Mouse (Mus musculus) liver, postnatal 0 days (tissue): Measurements from ENCODE around the gene Maff. TPM values are rescaled to one million over a fixed set of nuclear protein-coding genes. Genes with fewer than 3 reads are reported as not detected.

Experiments used
- ATAC-seq: fragments of 200-750 bp; cut with Nextera tagmentation; 2 replicates; pipeline ENCODE4 v1.8.0; 2017; ENCODE audit warnings: mild to moderate bottlenecking, moderate library complexity
- DNase-seq: peaks from one replicate; pipeline ENCODE4 v3.0.0-alpha.2; 2016
- H3K27ac ChIP-seq: fragments of 300-500 bp; sonication (generic); 2 replicates; pipeline ENCODE4 v1.5.1; 2014; ENCODE audit warnings: antibody characterized with exemption, moderate library complexity, mild to moderate bottlenecking, low read depth
- H3K27me3 ChIP-seq: fragments of 300-500 bp; sonication (generic); 2 replicates; pipeline ENCODE4 v1.6.1; 2014; ENCODE audit warnings: low read length, control low read depth, mixed read lengths; ENCODE audit not compliant: insufficient read depth
- H3K36me3 ChIP-seq: fragments of 300-500 bp; sonication (generic); replicated peaks from 2 replicates; pipeline ENCODE4 v1.6.1; 2014; ENCODE audit warnings: mild to moderate bottlenecking, control low read depth, low read length, moderate library complexity, mixed read lengths; ENCODE audit not compliant: insufficient read depth
- H3K4me1 ChIP-seq: fragments of 300-500 bp; sonication (generic); 2 replicates; pipeline ENCODE4 v1.6.1; 2014; ENCODE audit warnings: antibody characterized with exemption, mild to moderate bottlenecking, control low read depth; ENCODE audit not compliant: insufficient read depth
- H3K4me2 ChIP-seq: fragments of 300-500 bp; sonication (generic); 2 replicates; pipeline ENCODE4 v1.6.1; 2014; ENCODE audit warnings: low read depth, mild to moderate bottlenecking, low read length, moderate library complexity, mixed read lengths
- H3K4me3 ChIP-seq: fragments of 300-500 bp; sonication (generic); 2 replicates; pipeline ENCODE4 v1.5.1; 2014; ENCODE audit warnings: low read depth, low read length
- H3K9ac ChIP-seq: fragments of 300-500 bp; sonication (generic); replicated peaks from 2 replicates; pipeline ENCODE4 v1.6.1; 2014; ENCODE audit warnings: mild to moderate bottlenecking, moderate library complexity
- H3K9me3 ChIP-seq: fragments of 300-500 bp; sonication (generic); 2 replicates; pipeline ENCODE4 v1.6.1; 2016; ENCODE audit warnings: mild to moderate bottlenecking, control low read depth, low read length, mixed read lengths
- CTCF ChIP-seq: sonication (generic); IDR thresholded peaks from 2 replicates; pipeline ENCODE4 v1.5.1; 2016; ENCODE audit warnings: antibody characterized with exemption, low read depth
- EP300 ChIP-seq: IDR thresholded peaks from 2 replicates; pipeline ENCODE4 v1.6.1; 2016; ENCODE audit warnings: antibody characterized with exemption, low read depth, mild to moderate bottlenecking
- WGBS: fragments of 180-500 bp; shearing (Covaris S2); extraction: QIAGEN DNeasy Blood & Tissue Kit; methylation state at CpG from one replicate; pipeline ENCODE4 v1.1.7; 2014; ENCODE audit not compliant: insufficient replicate concordance; 5-methylcytosine and 5-hydroxymethylcytosine counted together
- polyA plus RNA-seq: library from polyadenylated mRNA; unstranded; fragments of >200 nt; fragmentation: Nextera tagmentation; extraction: Ambion mirVana; gene quantifications from 2 replicates; pipeline ENCODE4 v1.2.1, GENCODE M21; 2015

The Maff gene
- polyA plus RNA-seq, 1 experiment from 2014 or later: 1.1 TPM

GRCm38 (mm10) chr15:79377681-79378080 is 31.3 kb downstream of the Maff start:
- Histone ChIP-seq H3K9me3 (no peaks in the 10 kb centered on the region), H3K27me3 (no peaks in the 10 kb centered on the region), H3K9ac (no peak overlapping the region), H3K27ac (no peak overlapping the region), H3K4me1 (no peaks in the 10 kb centered on the region), H3K4me2 (no peak overlapping the region), H3K4me3 (no peak overlapping the region), H3K36me3 (peaks cover 23% of the 10 kb centered on the region)
- WGBS: 74% methylated on average over 6 of the region's 6 CpGs
- TF ChIP-seq EP300 (no peak), CTCF (peak; percentile 31; the same call in 1 of the 2 replicates)
- ATAC-seq: no peak; the same call in 1 of the 2 replicates
- no peak for DNase-seq

GRCm38 (mm10) chr15:79378608-79379007 is 32.2 kb downstream of the Maff start:
- no peak overlapping the region for H3K4me3 ChIP-seq
- 90% methylated on average over 10 of the region's 10 CpGs for WGBS
- H3K4me2 ChIP-seq: no peak overlapping the region
- no peak overlapping the region for H3K27ac ChIP-seq
- ATAC-seq (no peak), DNase-seq (no peak)
- H3K9me3 ChIP-seq: no peaks in the 10 kb centered on the region
- H3K9ac ChIP-seq: no peak overlapping the region
- H3K4me1 ChIP-seq: no peaks in the 10 kb centered on the region
- no peaks in the 10 kb centered on the region for H3K27me3 ChIP-seq
- no peak for TF ChIP-seq EP300
- TF ChIP-seq CTCF: no peak
- peaks cover 21% of the 10 kb centered on the region for H3K36me3 ChIP-seq

GRCm38 (mm10) chr15:79379658-79380057 is 33.2 kb downstream of the Maff start:
- Histone ChIP-seq H3K9me3 (no peaks in the 10 kb centered on the region), H3K36me3 (peaks cover 21% of the 10 kb centered on the region), H3K27me3 (no peaks in the 10 kb centered on the region), H3K4me2 (no peak overlapping the region), H3K27ac (no peak overlapping the region), H3K4me3 (no peak overlapping the region), H3K4me1 (no peaks in the 10 kb centered on the region), H3K9ac (no peak overlapping the region)
- ATAC-seq (no peak), DNase-seq (no peak)
- WGBS: 82% methylated on average over 7 of the region's 7 CpGs
- no peak for TF ChIP-seq CTCF
- TF ChIP-seq EP300: no peak

GRCm38 (mm10) chr15:79380468-79381444 is 34.3 kb downstream of the Maff start:
- Histone ChIP-seq H3K27me3 (no peaks in the 10 kb centered on the region), H3K4me3 (no peak overlapping the region), H3K9ac (no peak overlapping the region), H3K9me3 (no peaks in the 10 kb centered on the region), H3K4me2 (no peak overlapping the region), H3K27ac (no peak overlapping the region), H3K4me1 (no peaks in the 10 kb centered on the region), H3K36me3 (peaks cover 21% of the 10 kb centered on the region)
- ATAC-seq (peak; percentile 82), DNase-seq (peak; percentile 91)
- TF ChIP-seq EP300 (no peak), CTCF (peak; percentile 93)
- WGBS: 58% methylated on average over 21 of the region's 23 CpGs

GRCm38 (mm10) chr15:79381644-79382043 is 35.2 kb downstream of the Maff start:
- no peak overlapping the region for H3K4me2 ChIP-seq
- 75% methylated on average over 9 of the region's 9 CpGs for WGBS
- ATAC-seq (no peak), DNase-seq (no peak)
- no peak overlapping the region for H3K27ac ChIP-seq
- no peaks in the 10 kb centered on the region for H3K9me3 ChIP-seq
- H3K9ac ChIP-seq: no peak overlapping the region
- no peak overlapping the region for H3K4me3 ChIP-seq
- peaks cover 15% of the 10 kb centered on the region for H3K36me3 ChIP-seq
- H3K27me3 ChIP-seq: no peaks in the 10 kb centered on the region
- TF ChIP-seq CTCF: no peak
- no peak for TF ChIP-seq EP300
- no peaks in the 10 kb centered on the region for H3K4me1 ChIP-seq

GRCm38 (mm10) chr15:79387081-79387480 is 40.7 kb downstream of the Maff start:
- H3K27ac ChIP-seq: peak overlapping the region; percentile 69
- peaks cover 45% of the 10 kb centered on the region for H3K4me1 ChIP-seq
- 63% methylated on average over 6 of the region's 6 CpGs for WGBS
- no peak overlapping the region for H3K4me2 ChIP-seq
- no peaks in the 10 kb centered on the region for H3K27me3 ChIP-seq
- ATAC-seq (no peak), DNase-seq (no peak)
- H3K9ac ChIP-seq: no peak overlapping the region
- no peaks in the 10 kb centered on the region for H3K9me3 ChIP-seq
- no peaks in the 10 kb centered on the region for H3K36me3 ChIP-seq
- no peak for TF ChIP-seq CTCF
- no peak for TF ChIP-seq EP300
- no peak overlapping the region for H3K4me3 ChIP-seq
